Mouse (Mus musculus) right cerebral cortex, postnatal 10 days (tissue): ENCODE results near the gene Tjp1.

Experiments used
- DNase-seq, 2 experiments: peaks; one replicate each; pipeline ENCODE4 v3.0.0; 2021; ENCODE audit warnings: low spot score in 2 of 2

The Tjp1 gene

GRCm38 (mm10) chr7:65436921-65437320 is 90.7 kb downstream of the Tjp1 start:
- DNase-seq: peak in 1 of 2 experiments; percentile 51

- DNase-seq: no peak
Measured at GRCm38 (mm10) chr7:65431018-65431695, 96.4 kb downstream of the Tjp1 start.

- DNase-seq: no peak
Measured at GRCm38 (mm10) chr7:65430401-65430800, 97.2 kb downstream of the Tjp1 start.

GRCm38 (mm10) chr7:65424519-65424918 is 103.1 kb downstream of the Tjp1 start:
- no peak for DNase-seq

- no peak for DNase-seq
Measured at GRCm38 (mm10) chr7:65422456-65422855, 105.1 kb downstream of the Tjp1 start.

- peak; percentile 73 to 79 for DNase-seq
Measured at GRCm38 (mm10) chr7:65421451-65421850, 106.1 kb downstream of the Tjp1 start.

GRCm38 (mm10) chr7:65419926-65420325 is 107.7 kb downstream of the Tjp1 start:
- no peak for DNase-seq

- DNase-seq: peak in 1 of 2 experiments; percentile 32
Measured at GRCm38 (mm10) chr7:65419012-65419411, 108.6 kb downstream of the Tjp1 start.

GRCm38 (mm10) chr7:65418366-65418911 is 109.1 kb downstream of the Tjp1 start:
- DNase-seq: no peak

GRCm38 (mm10) chr7:65417231-65418100 is 110.1 kb downstream of the Tjp1 start:
- no peak for DNase-seq

GRCm38 (mm10) chr7:65416506-65416905 is 111.1 kb downstream of the Tjp1 start:
- no peak for DNase-seq

- DNase-seq: no peak
Measured at GRCm38 (mm10) chr7:65413946-65414945, 113.3 kb downstream of the Tjp1 start.

GRCm38 (mm10) chr7:65410668-65411067 is 116.9 kb downstream of the Tjp1 start:
- DNase-seq: no peak

GRCm38 (mm10) chr7:65406427-65406826 is 121.2 kb downstream of the Tjp1 start:
- no peak for DNase-seq

- DNase-seq: peak in 1 of 2 experiments; percentile 8
Measured at GRCm38 (mm10) chr7:65402516-65402915, 125.1 kb downstream of the Tjp1 start.

- DNase-seq: peak in 1 of 2 experiments; percentile 11
Measured at GRCm38 (mm10) chr7:65401622-65402021, 126.0 kb downstream of the Tjp1 start.

GRCm38 (mm10) chr7:65395891-65396290 is 131.7 kb downstream of the Tjp1 start:
- DNase-seq: no peak

- no peak for DNase-seq
Measured at GRCm38 (mm10) chr7:65395166-65395565, 132.4 kb downstream of the Tjp1 start.

GRCm38 (mm10) chr7:65394672-65395071 is 132.9 kb downstream of the Tjp1 start:
- no peak for DNase-seq

GRCm38 (mm10) chr7:65393704-65394452 is 133.7 kb downstream of the Tjp1 start:
- DNase-seq: no peak

- DNase-seq: no peak
Measured at GRCm38 (mm10) chr7:65392986-65393385, 134.6 kb downstream of the Tjp1 start.
